Mouse (Mus musculus) ES-E14 (cell line): ENCODE data around the gene Oxa1l. TPM values are rescaled to one million over a fixed set of nuclear protein-coding genes. Genes with fewer than 3 reads are reported as not detected.

Experiments used
- DNase-seq: peaks from one replicate; pipeline ENCODE4 v3.0.0-alpha.2; 2013; ENCODE audit warnings: low read depth, low spot score
- H3K27ac ChIP-seq: 2 replicates; pipeline ENCODE4 v1.5.1; 2012; ENCODE audit warnings: low read depth, mild to moderate bottlenecking, low read length, moderate library complexity, mixed read lengths; ENCODE audit not compliant: poor library complexity, insufficient read depth, severe bottlenecking
- H3K36me3 ChIP-seq: 2 replicates; pipeline ENCODE4 v1.6.1; 2012; ENCODE audit warnings: mild to moderate bottlenecking, low read length, moderate library complexity, mixed read lengths; ENCODE audit not compliant: control insufficient read depth, poor library complexity, insufficient read depth, severe bottlenecking
- H3K4me1 ChIP-seq, 2 experiments: fragments of 150-350 bp in 1 of 2; sonication (generic) in 1 of 2; 2 replicates each; pipeline ENCODE4 v1.6.1; 2012; ENCODE audit warnings: low read length in 2 of 2, mild to moderate bottlenecking in 1 of 2, mixed read lengths in 1 of 2; ENCODE audit not compliant: control insufficient read depth in 2 of 2, insufficient read depth in 2 of 2, poor library complexity in 1 of 2
- H3K4me3 ChIP-seq, 2 experiments: fragments of 150-350 bp in 1 of 2; sonication (generic) in 1 of 2; 2 replicates each; pipeline ENCODE4 v1.5.1; 2012; ENCODE audit warnings: low read length in 2 of 2, low read depth in 1 of 2, mild to moderate bottlenecking in 1 of 2, mixed read lengths in 1 of 2; ENCODE audit not compliant: insufficient read depth in 1 of 2, poor library complexity in 1 of 2, severe bottlenecking in 1 of 2
- H3K9ac ChIP-seq: 2 replicates; pipeline ENCODE4 v1.6.1; 2012; ENCODE audit warnings: low read depth, mild to moderate bottlenecking, low read length, mixed read lengths; ENCODE audit not compliant: poor library complexity, insufficient read depth, severe bottlenecking
- H3K9me3 ChIP-seq: fragments of 150-350 bp; sonication (generic); 2 replicates; pipeline ENCODE4 v1.6.1; 2012; ENCODE audit warnings: low read depth, mild to moderate bottlenecking, low read length; ENCODE audit not compliant: control insufficient read depth, insufficient read depth
- CHD2 ChIP-seq: IDR thresholded peaks from 2 replicates; pipeline ENCODE4 v1.6.1; 2014; ENCODE audit warnings: mild to moderate bottlenecking, low read depth, low read length, inconsistent platforms
- HCFC1 ChIP-seq: IDR thresholded peaks from 2 replicates; pipeline ENCODE4 v1.6.1; 2012; ENCODE audit warnings: low read length, inconsistent platforms, borderline replicate concordance; ENCODE audit not compliant: insufficient read depth
- MAFK ChIP-seq: IDR thresholded peaks from 2 replicates; pipeline ENCODE4 v1.6.1; 2014; ENCODE audit warnings: mild to moderate bottlenecking, low read depth, low read length, inconsistent platforms; ENCODE audit not compliant: insufficient read depth
- ZC3H11A ChIP-seq: IDR thresholded peaks from 2 replicates; pipeline ENCODE4 v1.6.1; 2012; ENCODE audit warnings: low read depth, mild to moderate bottlenecking, inconsistent platforms, low read length, borderline replicate concordance
- ZNF384 ChIP-seq: IDR thresholded peaks from 2 replicates; pipeline ENCODE4 v1.6.1; 2012; ENCODE audit warnings: low read depth, low read length, inconsistent platforms
- in situ Hi-C, 2 experiments: fragments of 600-800 bp; cut with MboI; formaldehyde crosslinking; loops; one replicate each; pipeline ENCODE4 v1.15.1; 2025; ENCODE audit warnings: low sequenced_read_pairs in 2 of 2, inconsistent platforms in 1 of 2; ENCODE audit not compliant: unreplicated experiment in 2 of 2
- total RNA-seq: library from RNA; depleted of rRNA; stranded (reverse); fragments of 300-350 nt; gene quantifications from 2 replicates; pipeline ENCODE4 v1.2.3, GENCODE M21; 2012

The Oxa1l gene
- total RNA-seq, 1 experiment = 28.7 TPM

DNA sequence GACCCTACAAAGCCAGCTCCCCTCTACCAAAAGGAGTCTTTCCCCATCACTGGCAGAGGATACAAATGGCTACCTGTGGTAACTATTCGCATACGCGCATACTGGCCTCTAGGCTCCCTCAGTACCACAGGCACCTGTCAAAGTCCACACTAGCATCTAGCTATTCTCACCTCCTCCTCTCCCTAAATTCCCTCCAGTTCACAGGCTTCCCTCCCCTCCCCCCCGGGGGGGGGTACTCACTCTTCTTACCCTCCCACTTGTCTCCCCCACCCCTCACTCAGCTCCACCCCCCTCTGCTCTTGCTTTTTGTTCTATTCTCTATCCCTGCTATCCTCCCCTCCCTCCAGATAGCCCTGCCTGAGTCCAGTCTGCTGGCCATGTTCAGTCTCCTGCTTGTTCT is 20.0 kb downstream of the Oxa1l start:
- in situ Hi-C loops = loop anchor here in 1 of 2 experiments (25.0 kb wide), 1 partner anchor 107 kb away; the partner anchor contains the start of gene Rem2

DNA sequence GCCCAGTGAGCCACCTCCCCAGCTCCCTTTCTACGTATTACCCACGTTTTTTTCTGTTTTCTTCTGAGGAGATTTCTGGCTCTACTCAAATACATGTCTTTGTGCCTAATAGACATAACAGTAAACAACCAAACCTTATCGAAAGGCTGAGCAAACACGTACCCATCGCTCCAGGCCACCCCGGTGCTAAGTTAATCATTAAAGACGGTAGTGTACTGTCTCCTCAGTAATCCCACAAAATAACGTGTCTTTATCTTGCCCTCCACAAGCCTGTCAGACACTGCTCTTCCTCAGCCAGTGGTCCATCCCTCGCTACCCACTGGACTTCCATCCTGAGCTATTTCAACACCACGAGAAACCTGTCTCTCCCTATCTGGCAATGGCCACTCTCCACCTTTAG is 21.2 kb downstream of the Oxa1l start:
- H3K4me1 ChIP-seq = peaks cover 11 to 51% of the 10 kb centered on the region in 2 experiments; a peak in 3 of 4 replicates
- DNase-seq = no peak
- no peak overlapping the region for H3K9ac ChIP-seq
- H3K36me3 ChIP-seq = peaks cover 41% of the 10 kb centered on the region
- H3K9me3 ChIP-seq = no peaks in the 10 kb centered on the region
- TF ChIP-seq MAFK (no peak), HCFC1 (no peak), ZC3H11A (no peak), CHD2 (no peak), ZNF384 (no peak)
- no peak overlapping the region for H3K27ac ChIP-seq
- in situ Hi-C loops = loop anchor here in 1 of 2 experiments (25.0 kb wide), 1 partner anchor 105 kb away; the partner anchor contains the start of gene Rem2
- H3K4me3 ChIP-seq = no peak overlapping the region

More for the DNA sequence above, 20.0 kb downstream of the Oxa1l start:
- DNase-seq = no peak
- no peak overlapping the region for H3K9ac ChIP-seq
- peaks cover 11 to 46% of the 10 kb centered on the region in 2 experiments; a peak in 3 of 4 replicates for H3K4me1 ChIP-seq
- H3K36me3 ChIP-seq = peaks cover 36% of the 10 kb centered on the region
- H3K4me3 ChIP-seq = no peak overlapping the region
- H3K9me3 ChIP-seq = no peaks in the 10 kb centered on the region
- no peak overlapping the region for H3K27ac ChIP-seq
- TF ChIP-seq MAFK = no peak
- TF ChIP-seq HCFC1 = no peak
- TF ChIP-seq CHD2 = no peak
- TF ChIP-seq ZC3H11A = no peak
- TF ChIP-seq ZNF384 = no peak

GRCm38 (mm10) chr14:54382641-54383040 is 22.0 kb downstream of the Oxa1l start:
- H3K9me3 ChIP-seq = no peaks in the 10 kb centered on the region
- in situ Hi-C loops = loop anchor here in 1 of 2 experiments (25.0 kb wide), 1 partner anchor 105 kb away; the partner anchor contains the start of gene Rem2
- peaks cover 43% of the 10 kb centered on the region for H3K36me3 ChIP-seq
- H3K4me3 ChIP-seq = no peak overlapping the region
- DNase-seq = no peak
- H3K4me1 ChIP-seq = peaks cover 11 to 52% of the 10 kb centered on the region in 2 experiments; a peak in 3 of 4 replicates
- no peak overlapping the region; the same call in 1 of the 2 replicates for H3K27ac ChIP-seq
- no peak for TF ChIP-seq ZNF384
- no peak for TF ChIP-seq HCFC1
- TF ChIP-seq ZC3H11A = no peak
- TF ChIP-seq CHD2 = no peak
- TF ChIP-seq MAFK = no peak
- H3K9ac ChIP-seq = no peak overlapping the region; the same call in 1 of the 2 replicates

DNA sequence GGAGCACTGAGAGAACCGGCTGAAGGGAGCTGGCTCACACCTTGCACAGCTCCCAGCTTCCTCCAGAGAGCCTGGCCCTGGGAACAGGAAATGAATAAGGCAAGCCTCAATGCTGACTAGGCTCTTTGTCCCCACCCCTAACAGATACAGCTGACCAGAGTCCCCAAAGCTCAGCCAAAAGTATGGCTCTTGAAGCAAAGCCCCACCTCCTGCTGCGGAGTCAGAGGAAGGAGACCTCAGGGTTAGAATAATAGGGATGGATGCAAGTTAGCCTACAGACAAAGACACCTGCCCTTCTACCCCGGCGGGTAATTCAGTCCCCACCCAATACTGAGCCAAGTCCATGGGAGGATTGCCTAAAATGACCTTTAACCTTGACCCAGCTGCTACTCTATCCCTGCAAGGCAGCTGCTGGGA is 22.7 kb downstream of the Oxa1l start:
- in situ Hi-C loops = loop anchor here in 1 of 2 experiments (25.0 kb wide), 1 partner anchor 104 kb away; the partner anchor contains the start of gene Rem2
- Histone ChIP-seq H3K4me1 (peaks cover 11 to 47% of the 10 kb centered on the region in 2 experiments; a peak in 3 of 4 replicates), H3K27ac (peak overlapping the region; percentile 71; the same call in 1 of the 2 replicates), H3K36me3 (peaks cover 43% of the 10 kb centered on the region), H3K9ac (peak overlapping the region; percentile 44; the same call in 1 of the 2 replicates), H3K4me3 (peak overlapping the region in 1 of 2 experiments; percentile 15; a peak in 2 of 4 replicates), H3K9me3 (no peaks in the 10 kb centered on the region)
- TF ChIP-seq ZC3H11A (no peak), CHD2 (no peak; the same call in 1 of the 2 replicates), MAFK (peak; percentile 87)
- DNase-seq = peak; percentile 71
